Mouse (Mus musculus): Measurements from ENCODE around the gene Syne3. TPM values are rescaled to one million over a fixed set of nuclear protein-coding genes. Genes with fewer than 3 reads are reported as not detected.

The Syne3 gene
- polyA plus RNA-seq, 1 experiment from 2014 or later = 0.08 TPM

- H3K27ac ChIP-seq (ENCODE audit: low read depth) = no peak overlapping the region
- H3K4me3 ChIP-seq (ENCODE audit: low read depth, low read length) = no peak overlapping the region
- H3K36me3 ChIP-seq (ENCODE audit: control insufficient read depth, insufficient read depth, low read length) = no peaks in the 10 kb centered on the region
- ATAC-seq (replicated peaks; ENCODE audit: low FRiP score, low TSS enrichment, low read depth) (no peak), DNase-seq (ENCODE audit: low spot score) (no peak)
- H3K9ac ChIP-seq (ENCODE audit: low read length) = no peak overlapping the region
- no peaks in the 10 kb centered on the region for H3K4me1 ChIP-seq (replicated peaks; ENCODE audit: control insufficient read depth, insufficient read depth, low read length)
- 86% methylated on average over 9 of the region's 9 CpGs for WGBS
- H3K4me2 ChIP-seq (ENCODE audit: low read length) = no peak overlapping the region
- H3K27me3 ChIP-seq (replicated peaks; ENCODE audit: control insufficient read depth, insufficient read depth, low read length) = no peaks in the 10 kb centered on the region
- 0 out of 2 replicates have a peak, but pooled peaks cover 7% of the 10 kb centered on the region for H3K9me3 ChIP-seq (ENCODE audit: control insufficient read depth, low read length)
Measured at GRCm38 (mm10) chr12:104940466-104940865, 69.1 kb downstream of the Syne3 start.

- Histone ChIP-seq H3K36me3 (ENCODE audit: control insufficient read depth, insufficient read depth, low read length) (no peaks in the 10 kb centered on the region), H3K9ac (ENCODE audit: low read length) (no peak overlapping the region), H3K4me3 (ENCODE audit: low read depth, low read length) (no peak overlapping the region), H3K4me2 (ENCODE audit: low read length) (no peak overlapping the region), H3K9me3 (ENCODE audit: control insufficient read depth, low read length) (0 out of 2 replicates have a peak, but pooled peaks cover 7% of the 10 kb centered on the region), H3K27me3 (replicated peaks; ENCODE audit: control insufficient read depth, insufficient read depth, low read length) (no peaks in the 10 kb centered on the region), H3K4me1 (replicated peaks; ENCODE audit: control insufficient read depth, insufficient read depth, low read length) (no peaks in the 10 kb centered on the region), H3K27ac (ENCODE audit: low read depth) (no peak overlapping the region)
- ATAC-seq (replicated peaks; ENCODE audit: low FRiP score, low TSS enrichment, low read depth) = no peak
- DNase-seq (ENCODE audit: low spot score) = no peak
- 19% methylated on average over 4 of the region's 4 CpGs for WGBS
Measured at GRCm38 (mm10) chr12:104940027-104940386, 69.6 kb downstream of the Syne3 start.

GRCm38 (mm10) chr12:104939372-104940026, 70.1 kb downstream of the Syne3 start:
- H3K27me3 ChIP-seq (replicated peaks; ENCODE audit: control insufficient read depth, insufficient read depth, low read length) = no peaks in the 10 kb centered on the region
- 0 out of 2 replicates have a peak, but pooled peaks cover 7% of the 10 kb centered on the region for H3K9me3 ChIP-seq (ENCODE audit: control insufficient read depth, low read length)
- DNase-seq (ENCODE audit: low spot score) = peak; percentile 94
- H3K36me3 ChIP-seq (ENCODE audit: control insufficient read depth, insufficient read depth, low read length) = no peaks in the 10 kb centered on the region
- H3K9ac ChIP-seq (ENCODE audit: low read length) = no peak overlapping the region
- no peak overlapping the region for H3K4me2 ChIP-seq (ENCODE audit: low read length)
- WGBS = 34% methylated on average over 13 of the region's 13 CpGs
- no peak overlapping the region for H3K4me3 ChIP-seq (ENCODE audit: low read depth, low read length)
- peak; percentile 77 for ATAC-seq (replicated peaks; ENCODE audit: low FRiP score, low TSS enrichment, low read depth)
- H3K4me1 ChIP-seq (replicated peaks; ENCODE audit: control insufficient read depth, insufficient read depth, low read length) = no peaks in the 10 kb centered on the region
- H3K27ac ChIP-seq (ENCODE audit: low read depth) = no peak overlapping the region

GRCm38 (mm10) chr12:104938935-104939334, 70.7 kb downstream of the Syne3 start:
- H3K4me1 ChIP-seq (replicated peaks; ENCODE audit: control insufficient read depth, insufficient read depth, low read length) = no peaks in the 10 kb centered on the region
- ATAC-seq (replicated peaks; ENCODE audit: low FRiP score, low TSS enrichment, low read depth) (no peak), DNase-seq (ENCODE audit: low spot score) (no peak)
- H3K27ac ChIP-seq (ENCODE audit: low read depth) = no peak overlapping the region
- no peak overlapping the region for H3K4me2 ChIP-seq (ENCODE audit: low read length)
- H3K9me3 ChIP-seq (ENCODE audit: control insufficient read depth, low read length) = 0 out of 2 replicates have a peak, but pooled peaks cover 7% of the 10 kb centered on the region
- H3K9ac ChIP-seq (ENCODE audit: low read length) = no peak overlapping the region
- no peak overlapping the region for H3K4me3 ChIP-seq (ENCODE audit: low read depth, low read length)
- H3K27me3 ChIP-seq (replicated peaks; ENCODE audit: control insufficient read depth, insufficient read depth, low read length) = no peaks in the 10 kb centered on the region
- H3K36me3 ChIP-seq (ENCODE audit: control insufficient read depth, insufficient read depth, low read length) = no peaks in the 10 kb centered on the region
- 65% methylated on average over 5 of the region's 5 CpGs for WGBS

- no peaks in the 10 kb centered on the region for H3K36me3 ChIP-seq (ENCODE audit: control insufficient read depth, insufficient read depth, low read length)
- WGBS = 79% methylated on average over 4 of the region's 4 CpGs
- DNase-seq (ENCODE audit: low spot score) (no peak), ATAC-seq (replicated peaks; ENCODE audit: low FRiP score, low TSS enrichment, low read depth) (no peak)
- no peaks in the 10 kb centered on the region for H3K4me1 ChIP-seq (replicated peaks; ENCODE audit: control insufficient read depth, insufficient read depth, low read length)
- H3K9ac ChIP-seq (ENCODE audit: low read length) = no peak overlapping the region
- no peak overlapping the region for H3K27ac ChIP-seq (ENCODE audit: low read depth)
- H3K4me2 ChIP-seq (ENCODE audit: low read length) = no peak overlapping the region
- no peaks in the 10 kb centered on the region for H3K27me3 ChIP-seq (replicated peaks; ENCODE audit: control insufficient read depth, insufficient read depth, low read length)
- H3K9me3 ChIP-seq (ENCODE audit: control insufficient read depth, low read length) = 0 out of 2 replicates have a peak, but pooled peaks cover 7% of the 10 kb centered on the region
- no peak overlapping the region for H3K4me3 ChIP-seq (ENCODE audit: low read depth, low read length)
Measured at GRCm38 (mm10) chr12:104936223-104936622, 73.4 kb downstream of the Syne3 start.

GRCm38 (mm10) chr12:104935144-104935543, 74.5 kb downstream of the Syne3 start:
- Histone ChIP-seq H3K27me3 (replicated peaks; ENCODE audit: control insufficient read depth, insufficient read depth, low read length) (no peaks in the 10 kb centered on the region), H3K4me3 (ENCODE audit: low read depth, low read length) (no peak overlapping the region), H3K9ac (ENCODE audit: low read length) (no peak overlapping the region), H3K4me2 (ENCODE audit: low read length) (no peak overlapping the region), H3K27ac (ENCODE audit: low read depth) (no peak overlapping the region), H3K9me3 (ENCODE audit: control insufficient read depth, low read length) (0 out of 2 replicates have a peak, but pooled peaks cover 7% of the 10 kb centered on the region), H3K36me3 (ENCODE audit: control insufficient read depth, insufficient read depth, low read length) (no peaks in the 10 kb centered on the region), H3K4me1 (replicated peaks; ENCODE audit: control insufficient read depth, insufficient read depth, low read length) (no peaks in the 10 kb centered on the region)
- no peak for ATAC-seq (replicated peaks; ENCODE audit: low FRiP score, low TSS enrichment, low read depth)
- DNase-seq (ENCODE audit: low spot score) = no peak
- WGBS = 84% methylated on average over 8 of the region's 8 CpGs

GRCm38 (mm10) chr12:104933800-104934199, 75.8 kb downstream of the Syne3 start:
- DNase-seq (ENCODE audit: low spot score) = no peak
- Histone ChIP-seq H3K27ac (ENCODE audit: low read depth) (no peak overlapping the region), H3K4me1 (replicated peaks; ENCODE audit: control insufficient read depth, insufficient read depth, low read length) (no peaks in the 10 kb centered on the region), H3K9ac (ENCODE audit: low read length) (no peak overlapping the region), H3K4me3 (ENCODE audit: low read depth, low read length) (no peak overlapping the region), H3K27me3 (replicated peaks; ENCODE audit: control insufficient read depth, insufficient read depth, low read length) (no peaks in the 10 kb centered on the region), H3K36me3 (ENCODE audit: control insufficient read depth, insufficient read depth, low read length) (no peaks in the 10 kb centered on the region), H3K4me2 (ENCODE audit: low read length) (no peak overlapping the region), H3K9me3 (ENCODE audit: control insufficient read depth, low read length) (0 out of 2 replicates have a peak, but pooled peaks cover 7% of the 10 kb centered on the region)
- ATAC-seq (replicated peaks; ENCODE audit: low FRiP score, low TSS enrichment, low read depth) = no peak
- 54% methylated on average over 13 of the region's 13 CpGs for WGBS

GRCm38 (mm10) chr12:104933217-104933616, 76.4 kb downstream of the Syne3 start:
- Histone ChIP-seq H3K4me3 (ENCODE audit: low read depth, low read length) (no peak overlapping the region), H3K9me3 (ENCODE audit: control insufficient read depth, low read length) (0 out of 2 replicates have a peak, but pooled peaks cover 7% of the 10 kb centered on the region), H3K27ac (ENCODE audit: low read depth) (no peak overlapping the region), H3K36me3 (ENCODE audit: control insufficient read depth, insufficient read depth, low read length) (no peaks in the 10 kb centered on the region), H3K27me3 (replicated peaks; ENCODE audit: control insufficient read depth, insufficient read depth, low read length) (no peaks in the 10 kb centered on the region), H3K4me1 (replicated peaks; ENCODE audit: control insufficient read depth, insufficient read depth, low read length) (no peaks in the 10 kb centered on the region), H3K4me2 (ENCODE audit: low read length) (no peak overlapping the region), H3K9ac (ENCODE audit: low read length) (no peak overlapping the region)
- ATAC-seq (replicated peaks; ENCODE audit: low FRiP score, low TSS enrichment, low read depth) (no peak), DNase-seq (ENCODE audit: low spot score) (no peak)
- 61% methylated on average over 2 of the region's 2 CpGs for WGBS

GRCm38 (mm10) chr12:104925765-104926164, 83.8 kb downstream of the Syne3 start:
- Histone ChIP-seq H3K4me2 (ENCODE audit: low read length) (no peak overlapping the region), H3K9ac (ENCODE audit: low read length) (no peak overlapping the region), H3K4me1 (replicated peaks; ENCODE audit: control insufficient read depth, insufficient read depth, low read length) (peaks cover 16% of the 10 kb centered on the region), H3K4me3 (ENCODE audit: low read depth, low read length) (no peak overlapping the region), H3K36me3 (ENCODE audit: control insufficient read depth, insufficient read depth, low read length) (no peaks in the 10 kb centered on the region), H3K27me3 (replicated peaks; ENCODE audit: control insufficient read depth, insufficient read depth, low read length) (no peaks in the 10 kb centered on the region), H3K9me3 (ENCODE audit: control insufficient read depth, low read length) (no peaks in the 10 kb centered on the region), H3K27ac (ENCODE audit: low read depth) (no peak overlapping the region)
- WGBS = 85% methylated on average over 2 of the region's 2 CpGs
- ATAC-seq (replicated peaks; ENCODE audit: low FRiP score, low TSS enrichment, low read depth) = no peak
- no peak for DNase-seq (ENCODE audit: low spot score)

Measured in intestine, embryonic 14.5 days (tissue).